Mouse (Mus musculus): ENCODE data around the gene Ppp6r2.

Ppp6r2 gene

DNA sequence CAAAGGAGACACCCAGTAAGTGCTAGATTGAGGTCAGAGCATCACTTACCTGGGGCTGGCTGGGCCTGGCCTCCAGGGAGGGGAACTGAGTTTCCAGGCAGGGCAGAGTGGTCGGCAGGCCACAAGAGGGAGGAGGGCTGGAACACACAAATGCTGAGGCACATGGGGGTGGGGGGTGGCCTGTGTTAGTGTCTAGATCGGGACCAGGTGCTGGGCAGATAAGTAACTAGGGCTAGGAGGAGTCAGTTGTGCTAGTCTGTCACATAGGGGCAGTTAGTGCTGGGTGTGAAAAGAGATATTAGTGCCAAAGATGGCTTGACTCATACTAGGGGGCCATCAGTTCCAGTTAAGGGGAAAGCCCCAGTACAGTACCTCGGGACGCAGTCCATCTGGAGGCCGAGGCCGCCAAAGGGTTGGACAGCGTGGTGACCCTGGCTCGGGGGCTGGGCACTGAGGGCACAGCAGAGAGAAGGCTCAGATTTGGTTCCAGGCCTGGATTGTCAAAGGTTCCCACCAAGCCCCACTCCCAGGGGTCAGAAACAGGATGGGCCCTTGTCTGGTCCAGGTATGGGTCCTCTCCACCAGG lies 84.3 kb downstream of the Ppp6r2 start:
- in situ Hi-C loops (cut with MboI; ENCODE audit: low pct_unique_long_range_greater_than_20kb in 1 of 2, low sequenced_read_pairs in 2 of 2, unreplicated experiment in 1 of 2) = no loop called here

DNA sequence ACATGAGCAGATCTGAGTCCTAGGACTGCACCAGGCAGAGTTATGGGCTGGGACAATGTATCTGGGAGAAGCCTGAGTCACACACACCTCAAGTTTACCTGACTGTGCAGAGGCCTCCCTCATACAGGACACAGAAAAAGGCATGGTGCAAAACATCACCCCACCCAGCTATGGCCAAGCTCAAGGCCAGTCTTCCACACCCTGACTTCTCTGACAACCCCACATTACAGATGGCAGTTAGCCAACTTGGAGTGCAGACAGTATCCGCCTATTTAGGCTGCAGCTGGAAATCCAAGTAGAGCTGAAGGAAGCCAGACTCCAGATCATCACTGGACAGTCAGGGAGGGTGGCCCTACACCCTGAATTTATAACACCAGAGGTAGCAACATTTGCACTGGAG lies 85.1 kb downstream of the Ppp6r2 start:
- in situ Hi-C loops (cut with MboI; ENCODE audit: low pct_unique_long_range_greater_than_20kb in 1 of 2, low sequenced_read_pairs in 2 of 2, unreplicated experiment in 1 of 2) = no loop called here

DNA sequence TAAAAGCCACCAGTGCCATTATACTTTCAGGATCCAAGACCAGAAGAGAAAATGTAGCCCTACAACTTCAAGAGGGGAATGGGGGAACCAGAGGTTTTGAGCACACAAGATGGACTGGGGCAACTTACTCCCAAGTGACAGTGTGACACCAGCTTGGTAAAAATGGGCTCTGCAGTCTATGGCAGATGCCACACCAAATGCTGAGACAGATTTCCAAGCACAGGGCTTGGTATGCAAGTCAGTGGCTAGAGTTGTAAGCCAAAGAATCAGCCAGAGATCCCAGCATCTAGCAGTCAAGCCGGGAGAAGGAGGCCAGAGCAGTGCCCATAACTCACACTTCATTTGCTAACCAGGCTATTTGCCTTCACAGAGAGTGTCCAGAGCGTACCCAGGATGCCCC lies 86.3 kb downstream of the Ppp6r2 start:
- in situ Hi-C loops (cut with MboI; ENCODE audit: low pct_unique_long_range_greater_than_20kb in 1 of 2, low sequenced_read_pairs in 2 of 2, unreplicated experiment in 1 of 2) = no loop called here

DNA sequence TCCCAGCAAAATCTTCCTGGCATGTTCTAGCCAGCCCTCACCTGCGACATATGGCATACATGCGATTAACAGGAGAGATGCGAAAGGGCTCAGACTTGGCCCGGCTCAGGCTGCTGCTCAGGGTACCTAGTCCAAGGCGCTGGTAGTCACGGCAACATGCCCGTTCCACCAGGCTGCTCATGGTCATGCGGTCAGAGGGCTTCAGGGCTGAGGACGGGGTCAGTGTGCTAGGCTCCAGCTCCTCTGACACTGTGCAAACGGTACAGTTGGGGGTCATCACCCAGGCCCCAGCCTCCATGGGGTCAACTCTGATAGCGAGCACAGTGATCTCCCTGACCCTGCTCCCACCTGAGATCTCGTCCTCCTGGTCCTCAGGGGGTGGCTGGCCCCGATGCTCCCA lies 88.8 kb downstream of the Ppp6r2 start:
- in situ Hi-C loops (cut with MboI; ENCODE audit: low pct_unique_long_range_greater_than_20kb in 1 of 2, low sequenced_read_pairs in 2 of 2, unreplicated experiment in 1 of 2) = no loop called here

DNA sequence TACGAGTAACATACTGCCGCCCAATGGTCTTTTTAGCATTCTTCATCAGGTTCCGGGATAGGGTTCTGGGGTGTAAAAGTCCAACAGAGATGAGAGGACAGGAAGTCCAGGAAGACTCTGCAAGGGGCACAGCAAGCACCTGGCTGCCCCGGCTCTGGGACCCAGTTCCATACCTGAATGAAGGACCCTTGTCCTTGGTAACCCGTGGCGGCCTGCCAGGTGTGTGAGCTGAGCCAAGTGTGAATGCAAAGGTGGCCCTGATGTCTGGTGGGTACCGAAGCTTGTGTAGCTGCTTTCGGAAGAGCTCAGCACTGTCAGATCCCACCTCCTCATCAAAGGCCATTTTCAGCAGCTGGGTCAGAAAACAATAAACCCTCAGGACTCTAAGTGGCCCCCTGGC lies 89.2 kb downstream of the Ppp6r2 start:
- in situ Hi-C loops (cut with MboI; ENCODE audit: low pct_unique_long_range_greater_than_20kb in 1 of 2, low sequenced_read_pairs in 2 of 2, unreplicated experiment in 1 of 2) = no loop called here

DNA sequence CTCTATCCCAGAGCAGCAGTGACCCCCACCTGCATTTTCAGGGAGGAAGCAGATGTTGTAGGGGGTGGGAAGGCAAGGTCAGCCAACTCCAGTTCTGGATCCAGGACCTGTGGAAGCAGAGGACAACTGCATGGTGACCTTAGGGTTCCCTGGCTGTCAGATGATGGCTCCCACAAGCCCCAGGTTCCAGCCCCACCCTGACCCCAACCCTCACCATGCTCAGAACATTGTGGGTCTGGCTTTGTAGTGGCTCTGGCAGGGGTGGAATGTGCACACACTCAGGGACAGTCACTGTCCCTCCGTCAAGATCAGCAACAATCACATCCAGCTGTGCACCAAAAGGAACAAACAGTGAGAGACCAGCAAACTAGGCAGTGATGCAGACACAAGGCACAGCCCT lies 94.6 kb downstream of the Ppp6r2 start:
- in situ Hi-C loops (cut with MboI; ENCODE audit: low pct_unique_long_range_greater_than_20kb in 1 of 2, low sequenced_read_pairs in 2 of 2, unreplicated experiment in 1 of 2) = no loop called here

- in situ Hi-C loops (cut with MboI; ENCODE audit: low pct_unique_long_range_greater_than_20kb in 1 of 2, low sequenced_read_pairs in 2 of 2, unreplicated experiment in 1 of 2) = no loop called here
These were observed 96.1 kb downstream of the Ppp6r2 start for GRCm38 (mm10) chr15:89307461-89307860.

DNA sequence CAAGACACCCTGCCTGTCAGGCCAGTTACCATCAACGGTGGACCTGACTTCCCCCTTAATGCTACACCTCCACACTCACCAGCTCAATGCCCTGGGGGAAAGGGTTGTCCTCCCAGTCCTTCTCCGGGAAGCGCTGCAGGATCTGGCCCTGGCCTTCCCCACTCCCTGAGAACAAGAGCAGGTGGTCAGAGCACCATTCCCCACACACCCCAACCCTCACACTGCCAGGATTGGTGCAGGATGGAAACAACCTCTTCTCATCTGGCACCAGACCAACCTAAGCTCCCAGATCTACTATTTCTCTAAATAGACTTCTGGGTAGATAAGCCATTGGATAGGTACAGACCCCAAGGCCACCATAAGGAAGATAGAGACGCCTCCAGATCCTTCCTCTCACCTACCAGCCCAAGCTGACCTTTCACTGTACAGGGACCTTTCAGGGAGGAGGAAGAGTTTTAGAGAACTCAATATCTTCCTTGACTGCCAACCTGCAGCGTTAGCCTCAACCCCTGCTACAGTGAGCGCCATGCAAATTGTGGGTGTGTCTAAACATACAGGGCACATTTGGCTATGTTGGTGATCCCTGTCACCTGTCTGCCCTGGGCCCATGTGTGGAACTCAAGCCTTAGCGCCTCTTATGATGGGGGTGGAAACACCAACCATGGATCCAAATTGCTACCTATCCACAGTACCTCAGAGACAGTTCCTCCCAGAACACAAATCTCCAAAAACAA lies 97.2 kb downstream of the Ppp6r2 start:
- in situ Hi-C loops (cut with MboI; ENCODE audit: low pct_unique_long_range_greater_than_20kb in 1 of 2, low sequenced_read_pairs in 2 of 2, unreplicated experiment in 1 of 2) = no loop called here

GRCm38 (mm10) chr15:89309962-89310498 lies 98.7 kb downstream of the Ppp6r2 start:
- in situ Hi-C loops (cut with MboI; ENCODE audit: low pct_unique_long_range_greater_than_20kb in 1 of 2, low sequenced_read_pairs in 2 of 2, unreplicated experiment in 1 of 2) = no loop called here

- in situ Hi-C loops (cut with MboI; ENCODE audit: low pct_unique_long_range_greater_than_20kb in 1 of 2, low sequenced_read_pairs in 2 of 2, unreplicated experiment in 1 of 2) = no loop called here
These were observed 102.0 kb downstream of the Ppp6r2 start for GRCm38 (mm10) chr15:89313359-89313758.

GRCm38 (mm10) chr15:89314107-89314506 lies 102.8 kb downstream of the Ppp6r2 start:
- in situ Hi-C loops (cut with MboI; ENCODE audit: low pct_unique_long_range_greater_than_20kb in 1 of 2, low sequenced_read_pairs in 2 of 2, unreplicated experiment in 1 of 2) = no loop called here

DNA sequence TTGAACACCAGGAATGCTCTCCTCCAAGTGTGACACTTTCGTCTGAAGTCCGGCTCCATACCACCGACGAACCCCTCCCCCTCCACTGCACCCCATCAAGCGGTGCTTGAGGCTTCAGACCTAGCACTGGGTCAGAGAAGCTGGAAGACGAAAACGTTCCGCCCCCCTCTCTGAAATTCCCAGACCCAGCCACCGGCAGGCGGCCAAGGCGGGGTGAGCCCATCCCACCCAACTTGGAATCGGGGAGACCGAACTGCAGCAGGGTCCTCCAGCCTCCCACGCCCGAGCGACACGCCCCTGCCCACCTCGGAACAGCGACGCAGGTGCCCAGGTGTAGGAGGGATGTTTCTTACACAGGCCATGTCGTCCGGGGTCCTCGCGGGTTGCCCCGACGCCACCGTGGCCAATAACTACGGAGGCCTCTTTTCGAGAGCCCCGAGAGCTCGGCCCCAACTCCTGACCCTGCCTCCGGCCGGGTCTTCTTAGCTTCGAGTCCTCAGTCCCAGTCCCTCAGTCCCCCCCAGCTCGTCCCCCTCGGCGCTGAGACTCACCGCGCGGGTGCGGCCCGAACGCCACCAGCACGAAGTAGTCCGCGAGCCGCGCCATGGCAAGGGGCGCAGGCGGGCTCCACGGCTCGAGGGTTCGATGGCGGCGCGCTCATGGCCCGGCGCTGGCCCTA lies 103.3 kb downstream of the Ppp6r2 start:
- in situ Hi-C loops (cut with MboI; ENCODE audit: low pct_unique_long_range_greater_than_20kb in 1 of 2, low sequenced_read_pairs in 2 of 2, unreplicated experiment in 1 of 2) = no loop called here

DNA sequence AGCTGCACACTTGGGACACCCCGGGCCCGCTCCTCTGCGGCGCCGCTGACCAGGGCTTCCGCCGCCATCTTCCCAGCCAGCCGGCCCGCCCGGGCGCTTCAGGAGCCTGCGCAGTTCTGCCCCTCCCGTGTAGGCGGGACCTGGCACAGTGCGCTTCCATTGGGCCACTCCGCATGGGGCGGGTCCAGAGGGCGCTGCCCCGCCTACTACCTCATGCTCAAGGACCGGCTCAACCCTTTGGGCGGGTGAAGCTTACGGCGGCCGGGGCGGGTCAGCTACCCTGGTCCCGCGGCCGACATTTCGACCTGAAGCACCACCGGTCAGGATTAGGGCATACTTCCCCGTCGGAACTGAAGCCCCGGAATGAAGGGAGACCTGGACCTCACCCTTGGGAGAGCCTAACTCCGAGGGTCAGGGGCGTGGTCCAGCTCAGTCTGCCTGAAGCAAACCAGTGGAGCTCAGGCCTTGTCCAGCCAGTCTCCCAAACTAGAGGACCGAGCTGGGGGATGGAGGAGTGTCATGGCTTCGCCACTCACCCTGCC lies 103.9 kb downstream of the Ppp6r2 start, which contains the start of gene Sbf1:
Gene Sbf1 (minus strand): TSS at position 122 of the 542 bp plus-strand sequence.
- in situ Hi-C loops (cut with MboI; ENCODE audit: low pct_unique_long_range_greater_than_20kb in 1 of 2, low sequenced_read_pairs in 2 of 2, unreplicated experiment in 1 of 2) = no loop called here

GRCm38 (mm10) chr15:89316146-89316545 lies 104.8 kb downstream of the Ppp6r2 start:
- in situ Hi-C loops (cut with MboI; ENCODE audit: low pct_unique_long_range_greater_than_20kb in 1 of 2, low sequenced_read_pairs in 2 of 2, unreplicated experiment in 1 of 2) = no loop called here

DNA sequence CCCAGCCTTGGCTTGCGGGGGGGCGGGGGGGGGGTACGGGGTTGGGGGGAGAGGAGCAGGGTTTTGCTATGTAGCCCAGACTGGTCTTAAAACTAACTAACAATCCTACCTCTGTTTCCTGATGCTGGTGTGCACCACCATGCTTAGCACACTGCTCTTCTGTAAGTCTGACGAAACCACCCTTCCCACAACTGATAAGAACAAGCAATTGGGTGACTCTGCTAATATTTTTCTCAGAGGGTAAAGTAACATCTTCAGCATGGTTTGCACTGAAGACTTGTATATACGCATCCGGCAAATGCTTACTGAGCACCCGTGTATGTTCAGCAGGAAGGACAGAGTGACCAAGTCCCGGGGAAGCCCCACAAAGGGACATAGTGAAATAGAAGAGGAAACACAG lies 109.9 kb downstream of the Ppp6r2 start:
- in situ Hi-C loops (cut with MboI; ENCODE audit: low pct_unique_long_range_greater_than_20kb in 1 of 2, low sequenced_read_pairs in 2 of 2, unreplicated experiment in 1 of 2) = no loop called here

- in situ Hi-C loops (cut with MboI; ENCODE audit: low pct_unique_long_range_greater_than_20kb in 1 of 2, low sequenced_read_pairs in 2 of 2, unreplicated experiment in 1 of 2) = no loop called here
These were observed 111.5 kb downstream of the Ppp6r2 start, which contains the start of gene Adm2 for GRCm38 (mm10) chr15:89322670-89323522. Gene Adm2, plus strand, starts transcription at chr15:89322720.

DNA sequence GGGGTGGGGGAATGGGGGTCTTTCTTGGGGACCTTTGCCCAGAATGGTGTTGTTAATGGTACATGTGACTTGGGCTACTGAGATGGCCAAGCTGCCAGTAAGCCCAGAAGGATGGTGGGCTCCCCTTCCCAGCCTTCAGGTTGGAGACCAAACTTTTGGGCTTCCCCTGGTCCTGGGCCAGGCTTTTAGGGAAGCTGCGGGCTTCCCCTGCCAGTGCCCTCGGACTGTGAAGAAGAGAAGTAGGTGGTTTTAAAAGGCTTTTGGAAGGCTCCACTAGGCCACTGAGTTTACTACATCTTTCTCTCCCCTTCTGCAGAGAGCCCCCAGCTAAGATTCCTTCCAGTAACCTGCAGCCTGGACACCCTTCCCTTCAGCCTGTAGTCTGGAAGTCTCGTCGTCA lies 112.3 kb downstream of the Ppp6r2 start:
- in situ Hi-C loops (cut with MboI; ENCODE audit: low pct_unique_long_range_greater_than_20kb in 1 of 2, low sequenced_read_pairs in 2 of 2, unreplicated experiment in 1 of 2) = no loop called here

GRCm38 (mm10) chr15:89326441-89326840 lies 115.1 kb downstream of the Ppp6r2 start:
- in situ Hi-C loops (cut with MboI; ENCODE audit: low pct_unique_long_range_greater_than_20kb in 1 of 2, low sequenced_read_pairs in 2 of 2, unreplicated experiment in 1 of 2) = no loop called here

Measured in mouse embryonic stem cell (cell line).